Mouse (Mus musculus) gonadal fat pad, adult 2 months (tissue): ENCODE data around the gene Vwf. TPM values are rescaled to one million over a fixed set of nuclear protein-coding genes. Genes with fewer than 3 reads are reported as not detected.

ENCODE experiments used
- DNase-seq: peaks from one replicate; pipeline ENCODE4 v3.0.0-alpha.2; 2012; ENCODE audit warnings: low read depth
- polyA plus RNA-seq: library from polyadenylated mRNA; depleted of rRNA; stranded (reverse); fragments of >200 nt; gene quantifications from 2 replicates; pipeline ENCODE4 v1.2.3, GENCODE M21; 2012

Vwf gene
- polyA plus RNA-seq, 1 experiment, result 90.2 TPM

DNA sequence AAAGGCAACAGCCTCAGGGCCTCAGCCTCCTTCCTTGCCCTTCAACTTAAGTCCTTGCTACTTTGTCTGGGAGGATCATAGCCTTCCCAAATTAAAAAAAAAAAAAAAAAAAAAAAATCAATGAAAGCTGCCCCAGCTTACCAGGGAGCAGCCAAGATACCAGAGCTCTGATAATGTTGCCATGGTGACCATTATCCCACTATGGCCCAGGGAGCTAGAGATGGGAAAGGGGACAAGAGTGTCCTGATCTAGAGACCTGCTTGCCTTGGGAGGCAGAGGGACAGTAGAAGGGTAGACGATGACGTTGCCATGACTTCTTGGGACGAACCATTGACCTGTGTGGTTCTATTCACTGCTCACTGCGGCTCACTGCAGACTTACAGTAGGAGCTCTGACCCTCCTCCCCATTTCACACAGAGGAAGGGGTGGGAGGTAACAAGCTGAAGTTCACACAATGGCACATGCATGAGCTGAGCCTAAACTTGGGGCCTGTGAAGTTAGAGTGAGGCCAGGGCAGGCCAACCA lies 39.5 kb downstream of the Vwf start:
- DNase-seq, result no peak

DNA sequence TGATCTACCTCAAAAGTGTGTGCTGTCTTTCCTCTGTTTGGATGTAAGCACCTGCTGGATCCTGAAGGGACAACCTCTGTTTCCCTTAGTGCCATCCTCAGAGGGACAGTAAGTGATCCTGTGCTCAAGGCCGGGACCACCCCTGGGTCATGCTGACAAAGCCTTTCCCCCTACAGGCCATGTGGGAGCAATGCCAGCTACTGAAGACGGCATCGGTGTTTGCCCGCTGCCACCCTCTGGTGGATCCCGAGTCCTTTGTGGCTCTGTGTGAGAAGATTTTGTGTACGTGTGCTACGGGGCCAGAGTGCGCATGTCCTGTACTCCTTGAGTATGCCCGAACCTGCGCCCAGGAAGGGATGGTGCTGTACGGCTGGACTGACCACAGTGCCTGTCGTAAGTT lies 41.7 kb downstream of the Vwf start:
- DNase-seq, result no peak

DNA sequence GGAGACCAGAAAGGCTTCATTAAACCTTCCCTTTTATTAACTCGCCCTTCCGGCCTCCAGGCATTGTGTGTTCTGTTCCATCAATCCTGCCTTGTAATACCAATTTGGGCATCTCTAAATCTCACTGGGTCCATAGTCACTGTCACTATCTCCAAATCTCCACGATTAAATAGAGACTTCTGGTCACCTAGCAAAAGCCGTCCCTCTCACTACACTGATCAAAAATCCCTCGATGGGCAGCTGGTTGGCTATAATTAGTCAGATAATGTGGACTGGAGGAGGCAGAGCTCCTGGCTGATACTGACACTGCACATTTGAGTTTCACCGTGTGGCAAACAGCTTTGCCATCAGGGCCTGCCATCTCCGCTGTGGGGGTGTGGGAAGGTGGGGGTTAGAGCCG lies 42.5 kb downstream of the Vwf start:
- no peak for DNase-seq

DNA sequence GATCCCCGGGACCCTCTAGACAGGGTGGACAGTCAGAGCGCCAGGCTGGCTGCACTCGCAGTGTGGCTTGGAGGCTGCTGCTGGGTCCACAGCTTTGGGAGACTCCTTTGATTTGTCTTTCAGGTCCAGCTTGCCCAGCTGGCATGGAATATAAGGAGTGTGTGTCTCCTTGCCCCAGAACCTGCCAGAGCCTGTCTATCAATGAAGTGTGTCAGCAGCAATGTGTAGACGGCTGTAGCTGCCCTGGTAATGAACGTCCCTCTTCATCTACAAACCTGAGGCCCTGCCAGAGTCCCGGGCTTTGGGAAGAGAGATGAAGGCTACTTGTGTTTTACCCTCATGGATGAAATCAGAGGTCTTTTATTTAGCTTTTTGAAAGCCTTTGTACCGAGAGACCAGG lies 43.5 kb downstream of the Vwf start:
- no peak for DNase-seq

DNA sequence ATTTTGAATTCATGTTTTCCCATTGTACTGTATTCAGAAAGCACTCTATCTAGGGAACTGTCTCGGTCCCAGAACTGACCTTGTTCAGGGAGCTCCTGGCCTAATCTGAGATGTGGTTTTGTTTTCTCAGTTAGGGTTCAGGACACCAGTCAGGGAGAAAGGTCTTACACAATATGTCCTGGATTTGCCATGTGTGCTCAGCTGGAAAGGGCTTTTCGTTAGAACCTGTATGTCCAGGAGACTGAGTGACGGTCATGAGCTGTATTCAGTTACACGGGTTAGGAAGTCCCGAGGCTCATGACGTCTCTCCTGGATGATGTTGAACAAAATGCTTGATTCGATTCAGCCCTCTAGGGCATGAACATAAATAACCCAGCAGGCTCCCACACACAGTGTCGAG lies 43.9 kb downstream of the Vwf start:
- no peak for DNase-seq

DNA sequence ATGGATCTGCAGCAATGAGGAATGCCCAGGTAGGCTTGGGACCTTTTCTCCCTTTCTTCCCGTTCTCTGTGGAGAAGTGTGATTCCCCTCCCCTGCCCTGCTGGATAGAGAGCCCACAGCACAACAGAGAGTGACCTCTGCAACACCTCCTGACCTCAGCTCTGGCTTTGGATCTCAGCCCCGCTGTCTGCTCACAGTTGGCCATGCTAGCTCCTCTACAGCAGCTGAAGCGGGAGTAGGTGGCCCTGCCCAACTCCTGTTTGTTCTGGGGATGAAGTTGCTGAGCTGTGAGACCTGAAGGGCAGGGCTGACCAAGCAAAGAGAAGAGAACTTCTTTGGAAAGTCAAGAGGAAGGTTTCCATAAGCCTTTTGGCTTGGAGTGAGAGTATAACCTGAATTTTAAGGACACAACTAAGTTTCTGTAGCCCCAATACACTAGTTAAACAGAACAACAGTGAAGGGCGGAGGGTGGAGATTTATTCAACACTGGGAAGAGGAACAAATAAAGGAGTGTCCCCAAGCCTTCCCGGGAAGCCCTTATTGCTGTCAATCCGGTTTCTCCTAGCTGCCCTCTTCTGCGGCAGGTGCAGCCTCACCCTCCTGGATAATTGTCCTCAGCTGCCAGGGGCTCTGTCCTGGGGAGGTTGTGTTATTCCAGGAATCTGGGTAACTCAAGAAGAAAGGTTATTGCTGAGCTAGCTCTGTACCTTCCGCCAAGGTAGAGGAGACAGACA lies 45.2 kb downstream of the Vwf start:
- no peak for DNase-seq

DNA sequence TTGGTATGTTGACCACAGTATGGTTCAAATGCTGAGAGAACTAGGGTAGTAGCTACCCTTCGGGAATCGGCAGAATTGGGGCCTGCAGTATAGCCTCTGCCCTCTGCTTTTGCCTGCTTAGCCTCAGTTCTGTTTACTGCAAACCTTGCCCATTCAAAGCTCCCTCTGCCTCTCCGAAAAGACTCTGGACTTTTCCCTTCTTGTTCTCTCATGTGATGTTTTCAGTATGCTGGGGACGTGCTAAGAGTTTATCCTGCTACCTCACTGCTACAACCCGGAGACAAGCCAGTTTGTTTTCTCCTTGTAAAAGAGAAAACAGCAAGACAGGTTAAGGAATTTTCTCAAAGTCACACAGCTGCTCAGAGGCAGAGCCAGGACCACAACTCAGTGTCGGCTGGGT lies 46.0 kb downstream of the Vwf start:
- DNase-seq, result no peak

DNA sequence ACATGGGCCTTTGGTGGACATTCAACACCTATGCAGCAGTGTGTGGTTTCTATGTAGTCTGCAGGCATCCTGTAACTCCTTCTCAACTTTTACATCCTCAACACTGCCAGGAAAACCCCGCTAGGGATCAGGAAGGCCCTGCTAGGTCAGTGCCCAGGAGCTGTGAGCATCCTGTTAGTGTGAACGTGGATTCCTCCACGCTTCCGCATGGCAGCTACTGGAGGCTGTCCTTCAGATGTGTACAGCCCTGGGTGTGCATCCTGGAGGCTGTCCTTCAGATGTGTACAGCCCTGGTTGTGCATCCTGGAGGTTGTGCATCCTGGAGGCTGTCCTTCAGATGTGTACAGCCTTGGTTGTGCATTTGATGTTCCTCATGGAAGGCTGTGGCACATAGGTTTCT lies 47.7 kb downstream of the Vwf start:
- no peak for DNase-seq

DNA sequence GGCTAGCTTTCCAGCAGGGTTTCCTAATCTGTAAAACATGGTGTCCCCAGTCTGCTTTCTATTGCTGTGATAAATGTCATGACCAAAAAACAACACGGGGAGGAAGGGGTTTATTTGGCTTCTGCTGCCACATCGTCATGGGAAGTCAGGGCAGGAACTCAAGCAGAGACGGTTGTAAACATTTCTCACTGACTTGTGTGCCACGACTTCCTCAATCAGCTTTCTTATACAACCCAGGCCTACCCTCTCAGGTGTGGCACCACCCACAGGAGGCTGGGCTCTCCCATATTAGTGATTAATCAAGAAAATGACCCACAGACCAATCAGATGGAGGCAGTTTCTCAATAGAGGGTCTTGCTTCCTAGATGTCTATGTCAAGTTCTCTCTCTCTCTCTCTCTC lies 48.3 kb downstream of the Vwf start:
- no peak for DNase-seq

DNA sequence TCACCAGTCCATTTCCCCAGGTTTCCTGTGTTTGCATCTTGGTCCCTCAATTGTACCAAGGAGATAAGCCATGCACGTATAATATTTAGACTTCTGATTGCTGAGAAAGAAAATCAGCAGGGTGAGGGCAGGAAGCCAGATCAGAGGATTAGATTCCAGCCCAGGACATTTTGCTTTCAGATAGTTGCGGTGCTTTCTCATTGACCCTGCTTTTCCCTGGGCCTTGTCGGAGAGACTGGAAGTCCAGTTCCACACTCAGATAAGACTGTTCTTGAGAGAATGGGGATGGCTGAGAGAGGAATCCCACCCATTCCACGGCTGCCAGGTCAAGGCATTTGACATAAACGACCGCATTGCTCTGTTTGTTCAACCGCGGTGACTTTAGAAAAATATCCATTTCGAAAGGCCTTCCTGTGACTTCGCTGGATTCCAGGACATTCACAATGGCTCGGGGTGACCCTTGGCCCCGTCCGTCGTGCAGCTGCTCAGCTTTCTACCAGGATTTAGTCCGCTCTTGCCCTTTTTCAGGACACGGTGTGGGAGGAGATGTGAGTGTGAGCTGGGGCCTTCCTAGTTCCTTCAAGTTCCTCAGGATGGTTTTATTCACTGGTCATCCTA lies 50.2 kb downstream of the Vwf start:
- DNase-seq, result no peak

DNA sequence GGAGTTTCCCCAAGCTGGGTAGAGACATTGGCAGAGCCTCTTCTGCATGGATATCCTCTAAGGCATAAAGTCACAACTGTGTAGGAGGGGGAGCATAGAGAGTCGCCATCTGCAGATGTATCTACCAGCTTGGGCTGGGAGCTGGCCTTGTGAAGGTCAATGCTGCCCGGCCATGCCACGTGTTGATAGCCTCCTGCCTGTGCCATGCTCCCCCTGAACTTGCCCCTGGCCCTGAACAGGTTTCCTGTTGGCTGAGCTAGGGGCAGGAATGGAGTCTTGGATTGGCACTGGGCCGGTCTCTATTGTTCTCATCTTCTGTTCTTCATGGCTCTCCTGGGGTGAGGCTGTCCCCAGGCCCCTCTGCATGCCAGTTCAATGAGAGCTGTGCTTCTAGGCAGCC lies 51.1 kb downstream of the Vwf start:
- DNase-seq, result no peak

DNA sequence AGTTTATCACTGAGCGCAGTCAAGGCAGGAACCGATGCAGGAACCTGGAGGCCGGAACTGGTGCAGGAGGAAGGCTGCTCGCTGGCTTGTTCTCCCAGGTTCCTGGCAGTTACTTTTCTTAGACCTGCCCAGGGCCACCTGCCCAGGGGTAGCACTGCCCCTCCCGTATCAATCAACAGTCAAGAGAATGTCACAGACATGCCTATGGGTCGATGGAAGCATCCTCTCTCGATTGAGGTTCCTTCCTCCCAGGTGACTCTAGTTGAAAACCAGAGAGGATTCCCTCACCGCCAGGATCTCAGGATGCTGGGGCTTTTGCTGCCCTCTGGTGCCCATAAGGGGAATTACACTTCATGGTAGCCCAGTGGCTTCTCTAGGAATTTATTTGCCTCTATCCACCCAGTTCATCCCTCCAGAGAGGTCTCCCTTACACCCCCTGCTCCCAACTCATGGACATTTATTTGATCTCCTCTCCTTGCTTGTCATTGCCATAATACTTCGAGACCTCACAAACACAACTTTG lies 53.5 kb downstream of the Vwf start:
- DNase-seq, result no peak

DNA sequence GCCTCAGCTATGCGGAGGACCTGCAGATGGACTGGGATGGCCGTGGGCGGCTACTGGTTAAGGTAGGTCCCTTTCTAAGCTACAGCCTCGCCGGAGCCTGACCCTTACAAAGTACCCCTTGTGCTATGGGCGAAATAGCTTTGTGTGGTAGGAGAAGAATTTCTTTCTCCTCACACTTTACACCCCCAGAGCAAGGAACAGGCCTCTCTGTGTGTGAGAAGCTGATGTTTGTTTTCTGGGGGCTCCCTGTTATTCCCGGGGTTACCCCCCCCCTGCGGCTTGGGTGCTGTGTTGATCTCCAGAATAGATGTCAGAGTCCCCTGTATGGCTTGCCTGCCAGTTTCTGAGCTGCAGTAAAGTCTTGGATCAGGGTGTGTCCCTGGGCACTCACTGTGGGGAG lies 54.1 kb downstream of the Vwf start:
- no peak for DNase-seq

DNA sequence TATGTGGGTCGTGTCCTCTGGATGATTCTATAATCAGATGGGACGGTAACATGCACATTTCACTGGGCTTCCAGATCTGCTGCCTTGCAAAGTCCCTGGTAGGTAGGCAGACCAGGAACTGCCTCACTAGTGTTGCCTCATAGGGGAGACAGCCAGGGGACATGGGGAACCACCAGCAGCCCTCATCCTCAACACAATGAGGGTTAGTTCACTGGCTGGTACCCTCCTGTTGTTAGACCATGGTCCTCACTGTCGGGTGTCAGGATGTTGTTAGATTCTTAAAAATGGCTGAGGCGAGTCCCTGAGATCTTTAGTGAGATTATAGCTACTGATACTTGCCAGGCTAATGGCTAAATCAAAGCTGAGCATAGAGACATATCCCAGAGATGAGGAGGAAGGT lies 54.6 kb downstream of the Vwf start:
- DNase-seq, result no peak

DNA sequence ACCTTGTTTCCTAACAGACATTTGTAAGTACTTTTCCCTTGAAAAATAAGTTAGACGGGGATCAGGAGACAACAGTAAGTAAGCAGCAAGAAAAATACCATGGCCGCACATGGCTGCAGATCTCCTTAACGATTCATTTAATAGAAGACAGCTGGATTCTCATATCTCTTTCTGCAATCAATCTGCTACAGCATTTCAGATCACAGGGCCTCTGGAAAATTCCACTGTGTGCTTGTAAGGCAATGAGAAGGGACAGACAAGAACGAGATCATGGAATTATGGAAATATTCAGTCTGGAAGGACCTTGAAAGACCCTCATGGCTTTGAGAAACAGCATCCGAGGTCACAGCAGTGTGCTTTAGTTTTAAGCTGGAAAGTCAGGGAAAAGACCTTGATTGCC lies 55.2 kb downstream of the Vwf start:
- no peak for DNase-seq

DNA sequence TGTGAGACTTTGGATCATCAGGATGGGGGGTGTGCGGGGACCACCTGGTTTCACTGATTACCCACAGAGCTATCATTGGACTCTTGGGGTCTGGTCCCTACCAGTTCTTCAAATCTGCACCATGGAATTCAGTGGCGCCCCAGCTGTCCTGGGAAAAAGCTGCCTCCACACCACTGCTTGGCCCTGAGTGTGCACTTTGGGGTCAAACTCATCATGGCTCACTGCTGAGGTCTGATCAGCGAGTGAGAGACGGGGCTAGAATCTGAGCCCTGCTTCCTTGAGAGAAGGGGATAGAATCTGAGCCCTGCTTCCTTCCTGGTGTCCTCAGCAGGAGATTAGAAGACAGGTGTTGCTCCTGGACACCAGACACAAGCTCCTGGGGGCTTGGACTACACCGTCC lies 55.8 kb downstream of the Vwf start:
- DNase-seq, result no peak

DNA sequence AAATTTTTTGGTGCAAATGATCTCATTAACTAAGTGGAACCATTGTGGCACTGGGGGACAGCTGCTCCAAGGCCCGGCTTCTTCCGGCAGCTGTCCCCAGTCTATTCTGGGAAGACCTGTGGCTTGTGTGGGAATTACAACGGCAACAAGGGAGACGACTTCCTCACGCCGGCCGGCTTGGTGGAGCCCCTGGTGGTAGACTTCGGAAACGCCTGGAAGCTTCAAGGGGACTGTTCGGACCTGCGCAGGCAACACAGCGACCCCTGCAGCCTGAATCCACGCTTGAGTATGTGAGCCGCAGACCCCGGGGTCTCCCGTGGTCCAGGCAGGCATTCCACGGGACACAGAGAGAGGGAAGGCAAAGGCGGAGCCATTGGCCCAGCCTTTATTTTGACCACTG lies 56.7 kb downstream of the Vwf start:
- DNase-seq, result no peak

DNA sequence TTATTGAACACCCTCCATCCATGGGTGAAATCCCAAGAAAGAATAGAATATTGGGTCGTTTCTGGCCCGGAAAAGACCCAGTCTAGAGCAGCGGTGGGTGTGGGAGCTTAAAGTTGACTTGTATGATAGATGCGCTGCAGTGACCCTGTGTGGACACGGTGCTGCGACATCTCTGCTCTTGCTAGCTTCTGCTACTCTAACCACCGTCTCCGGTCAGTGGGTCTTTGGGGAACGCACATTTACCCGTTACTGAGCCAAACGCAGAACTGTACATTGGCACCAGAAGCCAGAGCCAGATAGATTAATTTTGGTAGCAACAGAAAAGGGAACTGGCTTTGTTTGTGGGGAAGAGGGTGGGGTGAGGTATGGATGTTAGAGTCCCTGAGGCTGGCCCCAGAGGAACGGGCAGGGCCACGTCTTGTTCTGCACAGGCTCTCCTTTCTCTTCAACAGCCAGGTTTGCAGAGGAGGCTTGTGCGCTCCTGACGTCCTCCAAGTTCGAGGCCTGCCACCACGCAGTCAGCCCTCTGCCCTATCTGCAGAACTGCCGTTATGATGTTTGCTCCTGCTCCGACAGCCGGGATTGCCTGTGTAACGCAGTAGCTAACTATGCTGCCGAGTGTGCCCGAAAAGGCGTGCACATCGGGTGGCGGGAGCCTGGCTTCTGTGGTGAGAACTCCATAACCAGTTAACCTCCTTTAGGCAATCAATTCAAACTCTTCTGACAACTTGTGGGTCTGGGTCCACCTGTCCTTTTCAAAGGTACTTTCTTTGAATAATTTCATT lies 57.3 kb downstream of the Vwf start:
- DNase-seq, result no peak

DNA sequence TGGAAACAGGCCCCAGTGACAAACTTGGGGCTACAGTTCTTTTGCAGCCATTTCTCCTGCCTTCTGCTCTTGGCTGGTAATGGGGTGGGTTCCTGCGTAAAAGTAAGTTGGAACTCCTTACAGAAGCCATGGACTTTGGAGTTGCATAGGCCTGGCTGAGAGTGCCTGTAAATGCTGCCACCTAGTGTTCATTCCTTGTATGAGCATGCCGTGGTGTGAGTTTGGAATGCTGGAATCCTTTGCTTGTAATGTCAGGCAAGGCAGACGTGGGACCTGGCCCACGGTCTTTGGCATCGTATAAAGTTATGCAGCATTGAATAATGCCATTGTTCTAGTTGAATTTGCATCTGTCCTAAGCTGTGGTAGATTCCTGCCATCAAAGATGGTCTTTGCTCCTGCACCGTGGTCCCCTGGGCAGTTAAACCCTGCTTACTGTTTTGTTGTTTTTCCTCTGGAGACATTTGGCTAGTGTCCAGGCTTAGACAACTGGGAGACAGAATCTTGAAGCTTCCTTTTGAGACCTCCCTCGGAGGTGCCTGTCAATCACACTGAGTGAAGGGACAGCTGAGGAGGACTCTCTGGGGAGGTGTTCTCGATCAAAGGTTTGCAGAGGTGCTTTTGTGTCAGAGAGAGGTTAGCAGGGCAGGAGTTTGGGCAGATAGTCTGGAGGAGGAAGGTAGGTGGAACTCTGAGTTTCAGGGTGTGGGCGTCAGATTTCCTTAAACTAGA lies 58.1 kb downstream of the Vwf start:
- DNase-seq, result no peak

DNA sequence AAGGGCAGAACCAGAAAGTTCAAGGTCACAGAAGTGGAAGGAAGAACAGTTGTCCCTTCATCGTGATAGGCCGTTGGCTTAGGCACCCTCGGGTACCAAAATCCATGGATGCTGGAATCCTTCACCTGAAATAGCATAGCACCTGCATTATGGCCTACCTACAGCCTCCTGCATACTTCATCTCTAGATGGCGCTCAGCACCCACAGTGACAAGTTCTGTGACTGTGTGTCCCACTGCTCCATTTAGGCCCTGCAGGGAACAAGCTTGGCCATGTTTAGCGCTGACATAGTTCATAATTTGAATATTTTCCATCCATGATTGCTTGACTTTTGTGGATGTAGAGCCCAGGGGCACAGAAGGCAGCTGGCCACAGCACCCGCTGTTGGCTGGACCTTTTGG lies 62.5 kb downstream of the Vwf start:
- no peak for DNase-seq

DNA sequence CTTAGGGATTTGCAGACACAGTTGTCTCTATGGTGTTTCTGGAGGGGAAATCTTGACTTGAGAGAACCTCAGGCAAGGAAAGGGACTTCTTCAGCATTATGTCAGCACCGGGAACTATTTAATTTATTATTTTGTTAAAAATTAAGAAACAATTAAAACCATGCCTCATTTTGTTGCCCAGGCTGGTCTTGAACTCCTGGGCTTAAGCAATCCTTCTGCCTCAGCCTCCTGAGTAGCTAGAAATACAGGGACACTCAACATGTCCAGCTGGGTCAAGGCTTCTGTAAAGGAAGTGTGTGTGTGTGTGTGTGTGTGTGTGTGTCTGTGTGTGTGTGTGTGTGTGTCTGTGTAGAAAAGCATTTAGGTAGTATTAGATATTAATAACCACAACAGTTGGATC lies 71.3 kb downstream of the Vwf start:
- no peak for DNase-seq

DNA sequence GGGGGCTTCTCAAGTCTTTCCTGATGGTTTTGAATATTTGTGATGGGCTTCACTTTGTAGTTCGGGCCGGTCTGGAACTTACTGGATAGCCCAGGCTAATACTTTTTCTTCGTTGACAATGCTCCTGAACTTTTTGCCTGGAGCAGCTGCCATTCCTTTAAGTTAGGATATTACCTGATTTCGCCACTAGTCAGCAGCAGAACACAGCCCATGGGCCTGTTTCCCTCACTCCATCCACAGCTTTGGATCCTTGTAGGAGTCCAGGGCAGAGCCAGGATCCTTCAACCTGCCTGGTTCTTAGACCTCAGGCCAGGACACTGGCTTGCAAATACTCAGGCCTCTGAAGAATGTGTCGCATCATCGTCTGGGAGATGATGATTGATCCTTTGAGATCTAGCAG lies 74.2 kb downstream of the Vwf start:
- DNase-seq, result no peak
